Mouse (Mus musculus): ENCODE measurements around the gene Zfp971.

DNA sequence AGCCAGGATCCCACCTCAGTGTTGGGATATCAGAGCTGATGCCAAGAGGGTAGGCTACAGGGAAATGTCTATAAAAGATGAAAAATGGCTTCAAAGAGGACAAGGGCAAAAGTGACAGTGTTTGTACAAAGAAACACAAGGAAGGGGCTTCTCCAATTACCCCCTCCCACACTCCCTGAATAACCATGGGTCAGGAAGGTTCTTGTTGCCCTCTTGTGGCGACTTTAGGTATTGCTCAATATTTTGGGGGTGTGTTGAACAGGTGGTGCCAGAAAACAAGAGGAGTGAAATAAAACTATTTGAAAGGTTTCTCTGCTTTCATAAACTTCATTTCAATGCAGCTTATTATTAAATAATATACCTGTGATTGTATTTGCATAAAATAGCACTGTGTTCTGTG lies 35.1 kb downstream of the Zfp971 start:
- no peak for TF ChIP-seq POLR2AphosphoS2 (IDR thresholded peaks at IDR 0.05; ENCODE audit: insufficient read length, low read depth)
- TF ChIP-seq USF1 (IDR thresholded peaks at IDR 0.05; ENCODE audit: low read depth) = no peak
- TF ChIP-seq E2F4 (IDR thresholded peaks at IDR 0.05; ENCODE audit: insufficient read depth) = no peak
- TF ChIP-seq POLR2A (IDR thresholded peaks at IDR 0.05; ENCODE audit: insufficient read length, low read depth) = no peak
- no peak for TF ChIP-seq MAX (IDR thresholded peaks at IDR 0.05; ENCODE audit: low read depth)
- no peak for TF ChIP-seq MYOD1 (IDR thresholded peaks at IDR 0.05; ENCODE audit: control insufficient read depth in 1 of 3, insufficient read length in 2 of 3, low read depth in 2 of 3)
